Mouse (Mus musculus): ENCODE measurements at regions not wholly inside any gene's neighbourhood (a gene's known extent, or its start where the extent isn't known, plus 50 kb on each side); places are given as distances from the start of the nearest gene placed in this dataset.

- no peak for TF ChIP-seq POLR2A (IDR thresholded peaks at IDR 0.05; ENCODE audit: low read depth, low read length)
- no peak for TF ChIP-seq CTCF (conservative IDR thresholded peaks at IDR 0.05; ENCODE audit: insufficient read depth, insufficient read length, low read depth, low read length)
- Histone ChIP-seq H3K36me3 (ENCODE audit: control insufficient read depth, insufficient read depth, low read length) (no peaks in the 10 kb centered on the region), H3K27me3 (replicated peaks; ENCODE audit: control insufficient read depth, insufficient read depth, low read length) (no peaks in the 10 kb centered on the region; the same call in 1 of the 2 replicates), H3K4me1 (ENCODE audit: control insufficient read depth, insufficient read depth, low read length) (0 out of 2 replicates have a peak, but pooled peaks cover 5% of the 10 kb centered on the region), H3K27ac (ENCODE audit: insufficient read depth, low read depth, low read length) (no peak overlapping the region), H3K4me3 (ENCODE audit: insufficient read depth, low read depth, low read length) (no peak overlapping the region)
- 94% methylated on average over 7 of the region's 7 CpGs for WGBS
- DNase-seq: no peak
Observed at GRCm38 (mm10) chr9:32910641-32911040, 274.6 kb downstream of the Ets1 start.

GRCm38 (mm10) chr9:32915633-32916032 is 279.6 kb downstream of the Ets1 start:
- H3K4me3 ChIP-seq (ENCODE audit: insufficient read depth, low read depth, low read length): no peak overlapping the region
- TF ChIP-seq POLR2A (IDR thresholded peaks at IDR 0.05; ENCODE audit: low read depth, low read length) (no peak), CTCF (conservative IDR thresholded peaks at IDR 0.05; ENCODE audit: insufficient read depth, insufficient read length, low read depth, low read length) (no peak)
- H3K27ac ChIP-seq (ENCODE audit: insufficient read depth, low read depth, low read length): no peak overlapping the region
- no peaks in the 10 kb centered on the region for H3K36me3 ChIP-seq (ENCODE audit: control insufficient read depth, insufficient read depth, low read length)
- no peaks in the 10 kb centered on the region; the same call in 1 of the 2 replicates for H3K27me3 ChIP-seq (replicated peaks; ENCODE audit: control insufficient read depth, insufficient read depth, low read length)
- 94% methylated on average over 3 of the region's 3 CpGs for WGBS
- H3K4me1 ChIP-seq (ENCODE audit: control insufficient read depth, insufficient read depth, low read length): no peaks in the 10 kb centered on the region
- no peak for DNase-seq

- no peaks in the 10 kb centered on the region; the same call in 1 of the 2 replicates for H3K27me3 ChIP-seq (replicated peaks; ENCODE audit: control insufficient read depth, insufficient read depth, low read length)
- H3K4me3 ChIP-seq (ENCODE audit: insufficient read depth, low read depth, low read length): no peak overlapping the region
- no peaks in the 10 kb centered on the region for H3K36me3 ChIP-seq (ENCODE audit: control insufficient read depth, insufficient read depth, low read length)
- no peak for DNase-seq
- no peak for TF ChIP-seq POLR2A (IDR thresholded peaks at IDR 0.05; ENCODE audit: low read depth, low read length)
- no peak overlapping the region for H3K27ac ChIP-seq (ENCODE audit: insufficient read depth, low read depth, low read length)
- 86% methylated on average over 3 of the region's 3 CpGs for WGBS
- no peaks in the 10 kb centered on the region for H3K4me1 ChIP-seq (ENCODE audit: control insufficient read depth, insufficient read depth, low read length)
Observed at GRCm38 (mm10) chr9:32916731-32917130, 280.7 kb downstream of the Ets1 start.

GRCm38 (mm10) chr9:32923925-32924324 is 287.9 kb downstream of the Ets1 start:
- Histone ChIP-seq H3K4me1 (ENCODE audit: control insufficient read depth, insufficient read depth, low read length) (peaks cover 3% of the 10 kb centered on the region; the same call in 1 of the 2 replicates), H3K4me3 (ENCODE audit: insufficient read depth, low read depth, low read length) (no peak overlapping the region), H3K36me3 (ENCODE audit: control insufficient read depth, insufficient read depth, low read length) (no peaks in the 10 kb centered on the region), H3K27me3 (replicated peaks; ENCODE audit: control insufficient read depth, insufficient read depth, low read length) (no peaks in the 10 kb centered on the region), H3K27ac (ENCODE audit: insufficient read depth, low read depth, low read length) (no peak overlapping the region)
- DNase-seq: no peak
- TF ChIP-seq POLR2A (IDR thresholded peaks at IDR 0.05; ENCODE audit: low read depth, low read length) (no peak), CTCF (conservative IDR thresholded peaks at IDR 0.05; ENCODE audit: insufficient read depth, insufficient read length, low read depth, low read length) (no peak)

- H3K27me3 ChIP-seq (replicated peaks; ENCODE audit: control insufficient read depth, insufficient read depth, low read length): no peaks in the 10 kb centered on the region
- H3K4me1 ChIP-seq (ENCODE audit: control insufficient read depth, insufficient read depth, low read length): peaks cover 3% of the 10 kb centered on the region; the same call in 1 of the 2 replicates
- 95% methylated on average over 7 of the region's 7 CpGs for WGBS
- TF ChIP-seq POLR2A (IDR thresholded peaks at IDR 0.05; ENCODE audit: low read depth, low read length) (no peak), CTCF (conservative IDR thresholded peaks at IDR 0.05; ENCODE audit: insufficient read depth, insufficient read length, low read depth, low read length) (no peak)
- H3K4me3 ChIP-seq (ENCODE audit: insufficient read depth, low read depth, low read length): no peak overlapping the region
- no peak overlapping the region for H3K27ac ChIP-seq (ENCODE audit: insufficient read depth, low read depth, low read length)
- no peaks in the 10 kb centered on the region for H3K36me3 ChIP-seq (ENCODE audit: control insufficient read depth, insufficient read depth, low read length)
- DNase-seq: no peak
Observed at GRCm38 (mm10) chr9:32924333-32924886, 288.4 kb downstream of the Ets1 start.

- no peak for DNase-seq
- H3K4me3 ChIP-seq (ENCODE audit: insufficient read depth, low read depth, low read length): no peak overlapping the region
- H3K4me1 ChIP-seq (ENCODE audit: control insufficient read depth, insufficient read depth, low read length): peaks cover 3% of the 10 kb centered on the region; the same call in 1 of the 2 replicates
- H3K36me3 ChIP-seq (ENCODE audit: control insufficient read depth, insufficient read depth, low read length): no peaks in the 10 kb centered on the region
- H3K27me3 ChIP-seq (replicated peaks; ENCODE audit: control insufficient read depth, insufficient read depth, low read length): no peaks in the 10 kb centered on the region
- WGBS: 94% methylated on average over 6 of the region's 6 CpGs
- no peak for TF ChIP-seq POLR2A (IDR thresholded peaks at IDR 0.05; ENCODE audit: low read depth, low read length)
- TF ChIP-seq CTCF (conservative IDR thresholded peaks at IDR 0.05; ENCODE audit: insufficient read depth, insufficient read length, low read depth, low read length): no peak
- no peak overlapping the region for H3K27ac ChIP-seq (ENCODE audit: insufficient read depth, low read depth, low read length)
Observed at GRCm38 (mm10) chr9:32925036-32925435, 289.0 kb downstream of the Ets1 start.

GRCm38 (mm10) chr9:32925720-32926595 is 289.9 kb downstream of the Ets1 start:
- Histone ChIP-seq H3K4me3 (ENCODE audit: insufficient read depth, low read depth, low read length) (no peak overlapping the region), H3K4me1 (ENCODE audit: control insufficient read depth, insufficient read depth, low read length) (peaks cover 3% of the 10 kb centered on the region; the same call in 1 of the 2 replicates), H3K27me3 (replicated peaks; ENCODE audit: control insufficient read depth, insufficient read depth, low read length) (no peaks in the 10 kb centered on the region), H3K27ac (ENCODE audit: insufficient read depth, low read depth, low read length) (peak overlapping the region; percentile 23; the same call in 1 of the 2 replicates), H3K36me3 (ENCODE audit: control insufficient read depth, insufficient read depth, low read length) (no peaks in the 10 kb centered on the region)
- no peak for DNase-seq
- 68% methylated on average over 12 of the region's 12 CpGs for WGBS
- TF ChIP-seq CTCF (conservative IDR thresholded peaks at IDR 0.05; ENCODE audit: insufficient read depth, insufficient read length, low read depth, low read length) (no peak), POLR2A (IDR thresholded peaks at IDR 0.05; ENCODE audit: low read depth, low read length) (no peak)
